Mouse (Mus musculus): Measurements from ENCODE around the gene Rnf20. TPM values are rescaled to one million over a fixed set of nuclear protein-coding genes. Genes with fewer than 3 reads are reported as not detected.

The Rnf20 gene
- 10 to 100 TPM in 1 of 2 experiments, 1 to 10 TPM in 1; 1.9 to 15.2 TPM for polyA plus RNA-seq (2012; fragmentation: generic; extraction: Trizol)

DNA sequence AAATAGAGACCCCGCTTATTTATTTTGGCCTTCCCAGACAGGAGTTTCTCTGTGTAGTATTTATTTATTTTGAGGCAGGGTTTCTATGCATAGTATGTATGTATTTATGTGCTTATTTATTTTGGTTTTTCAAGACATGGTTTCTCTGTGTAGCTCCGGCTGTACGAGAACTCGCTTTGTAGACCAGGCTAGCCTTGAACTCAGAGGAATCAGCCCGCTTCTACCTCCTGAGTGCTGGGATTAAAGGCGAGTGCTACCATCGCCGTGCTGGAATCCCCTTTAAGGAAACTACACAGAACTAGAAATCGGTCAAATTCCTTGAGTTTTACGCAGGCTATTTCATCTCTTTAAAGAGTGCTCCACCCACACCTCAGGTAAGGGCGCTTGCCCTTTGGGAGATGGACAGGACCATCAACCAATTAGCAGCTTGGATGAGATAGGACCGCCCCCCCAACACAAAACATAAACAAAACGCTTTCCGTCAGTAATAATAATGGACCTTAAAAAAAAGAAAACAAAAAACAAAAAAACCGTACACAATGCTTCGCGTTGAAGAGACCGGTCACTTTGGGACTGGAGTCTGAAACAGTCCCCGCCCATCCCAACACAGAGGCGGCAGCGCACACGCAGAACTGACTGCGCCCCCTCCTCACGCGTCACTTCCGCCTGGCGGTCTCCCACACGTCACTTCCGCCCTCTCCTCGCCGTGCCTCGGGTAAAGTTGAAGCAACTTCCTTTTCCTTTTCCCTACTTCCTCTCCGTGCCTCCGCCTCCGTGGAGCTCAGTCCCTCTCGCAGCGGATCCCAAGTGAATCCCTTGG, at the start of gene Rnf20:
TSS of gene Rnf20 (plus strand) at position 688 of the 820 bp plus-strand sequence.

GRCm38 (mm10) chr4:49597183-49598100, 34.4 kb upstream of the Rnf20 start, which contains the start of gene Tmem246:
TSS of gene Tmem246 (minus strand) at chr4:49597876.

DNA sequence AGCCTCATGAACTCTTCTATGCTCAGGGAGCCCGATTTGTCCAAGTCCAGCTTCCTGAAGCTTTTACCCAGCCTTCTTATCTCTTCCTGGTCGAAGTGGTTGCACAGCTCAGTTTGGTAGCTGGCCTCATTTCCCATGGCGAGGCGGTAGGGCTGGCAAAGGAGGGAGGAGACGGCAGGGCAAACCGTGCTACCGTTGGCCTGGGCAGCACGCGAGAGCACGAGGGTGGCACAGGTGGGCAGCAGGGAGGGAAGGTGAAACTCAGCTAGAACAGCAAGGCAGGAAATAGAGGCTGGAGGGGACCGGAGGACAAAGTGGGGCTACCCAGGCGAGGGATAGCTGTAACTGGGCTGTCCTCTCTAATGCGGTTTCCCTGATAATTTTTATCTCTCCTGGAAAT, 50.0 kb downstream of the Rnf20 start, which contains the start of gene Ppp3r2:
TSS of gene Ppp3r2 (minus strand) at position 213 of the 400 bp plus-strand sequence.

Other genes starting within 250 kb of the Rnf20 start
- gene Acnat2, start 223.9 kb upstream of the Rnf20 start, polyA plus RNA-seq (2012; fragmentation: generic; extraction: Trizol), result not detected
- not detected for gene Acnat1, start 158.1 kb upstream of the Rnf20 start, polyA plus RNA-seq (2012; fragmentation: generic; extraction: Trizol)
- gene Baat, start 125.4 kb upstream of the Rnf20 start, polyA plus RNA-seq (2012; fragmentation: generic; extraction: Trizol), result not detected
- 10 to 100 TPM in 1 of 2 experiments, 1 to 10 TPM in 1; 2.9 to 11.0 TPM for gene Mrpl50, start 110.9 kb upstream of the Rnf20 start, polyA plus RNA-seq (2012; fragmentation: generic; extraction: Trizol)
- 1 to 10 TPM in 1 of 2 experiments, under 1 TPM in 1; 0.08 to 1.3 TPM for gene Zfp189, start 110.8 kb upstream of the Rnf20 start, polyA plus RNA-seq (2012; fragmentation: generic; extraction: Trizol)
- gene Aldob, start 82.5 kb upstream of the Rnf20 start, polyA plus RNA-seq (2012; fragmentation: generic; extraction: Trizol), result under 1 TPM in 1 of 2 experiments, not detected in 1; 0.12 TPM
- gene Tmem246, start 34.1 kb upstream of the Rnf20 start, polyA plus RNA-seq (2012; fragmentation: generic; extraction: Trizol), result under 1 TPM; 0.04 to 0.17 TPM
- gene Ppp3r2, start 50.0 kb downstream of the Rnf20 start, polyA plus RNA-seq (2012; fragmentation: generic; extraction: Trizol), result not detected
- under 1 TPM in 1 of 2 experiments, not detected in 1; 0.02 TPM for gene Grin3a, start 213.7 kb downstream of the Rnf20 start, polyA plus RNA-seq (2012; fragmentation: generic; extraction: Trizol)